Mouse (Mus musculus): ENCODE results near the gene Eml6.

DNA sequence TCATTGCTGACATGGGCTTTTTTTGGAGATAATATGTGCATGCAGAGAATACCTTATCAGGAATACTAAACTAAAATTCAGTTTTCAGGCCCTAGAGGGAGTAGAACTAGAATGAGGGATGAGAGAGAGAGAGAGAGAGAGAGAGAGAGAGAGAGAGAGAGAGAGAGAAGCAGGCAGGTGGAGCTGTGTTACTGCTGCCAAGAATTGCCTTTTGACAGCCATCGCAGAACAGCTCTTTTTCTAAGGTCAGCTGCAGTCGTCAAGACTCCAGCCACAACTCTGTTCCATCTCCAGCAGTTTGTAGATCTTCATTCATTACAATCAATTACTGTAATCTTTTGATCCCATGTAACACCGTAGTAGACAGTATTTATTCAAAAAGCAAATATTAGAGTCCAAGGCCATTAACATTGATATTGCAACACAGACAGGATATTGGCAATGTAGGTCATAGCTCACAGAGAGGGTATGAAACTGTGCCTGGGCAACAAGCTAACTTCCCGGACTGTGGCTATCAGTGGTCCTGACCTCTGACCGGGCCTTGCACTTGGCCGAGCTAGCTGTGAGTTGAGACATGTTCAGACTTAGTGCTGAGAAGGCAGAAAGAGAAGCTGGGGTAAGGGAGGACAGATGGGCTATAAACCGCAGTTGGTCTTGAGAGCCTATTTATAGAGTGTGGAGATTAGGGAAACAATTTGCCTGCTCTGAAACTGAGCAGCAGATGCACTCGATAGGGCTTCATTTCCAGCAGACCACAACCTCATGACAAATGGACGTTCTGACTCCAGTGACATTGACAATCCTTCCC lies 217.5 kb downstream of the Eml6 start:
- TF ChIP-seq POLR2A (IDR thresholded peaks at IDR 0.05; ENCODE audit: control insufficient read depth, low read depth, low read length) (no peak), CTCF (IDR thresholded peaks at IDR 0.05; ENCODE audit: control insufficient read depth, insufficient read depth, insufficient replicate concordance, low read depth, low read length) (no peak)
